Mouse (Mus musculus) ovary, postnatal 36 days (tissue): Measurements from ENCODE around the gene Itpr1.

Source experiments
- DNase-seq: peaks from one replicate; pipeline ENCODE4 v3.0.0; 2022; ENCODE audit warnings: low spot score, mixed read lengths

Itpr1 gene

GRCm38 (mm10) chr6:108240754-108241153, 27.9 kb downstream of the Itpr1 start:
- no peak for DNase-seq

GRCm38 (mm10) chr6:108244571-108244970, 31.7 kb downstream of the Itpr1 start:
- DNase-seq, result no peak

GRCm38 (mm10) chr6:108246369-108247085, 33.6 kb downstream of the Itpr1 start:
- DNase-seq, result no peak

GRCm38 (mm10) chr6:108247211-108247610, 34.3 kb downstream of the Itpr1 start:
- no peak for DNase-seq

GRCm38 (mm10) chr6:108248519-108248918, 35.6 kb downstream of the Itpr1 start:
- no peak for DNase-seq

GRCm38 (mm10) chr6:108249031-108249917, 36.4 kb downstream of the Itpr1 start:
- no peak for DNase-seq

- DNase-seq, result no peak
Observed at GRCm38 (mm10) chr6:108249918-108250225, 37.0 kb downstream of the Itpr1 start.

- no peak for DNase-seq
Observed at GRCm38 (mm10) chr6:108250416-108250815, 37.5 kb downstream of the Itpr1 start.

GRCm38 (mm10) chr6:108252565-108253360, 39.9 kb downstream of the Itpr1 start:
- no peak for DNase-seq

- DNase-seq, result no peak
Observed at GRCm38 (mm10) chr6:108254132-108255064, 41.5 kb downstream of the Itpr1 start.

GRCm38 (mm10) chr6:108255880-108256279, 43.0 kb downstream of the Itpr1 start:
- DNase-seq, result no peak

GRCm38 (mm10) chr6:108257225-108257624, 44.3 kb downstream of the Itpr1 start:
- DNase-seq, result no peak

- DNase-seq, result no peak
Observed at GRCm38 (mm10) chr6:108258631-108259030, 45.7 kb downstream of the Itpr1 start.

- DNase-seq, result no peak
Observed at GRCm38 (mm10) chr6:108259671-108260070, 46.8 kb downstream of the Itpr1 start.

- DNase-seq, result no peak
Observed at GRCm38 (mm10) chr6:108261506-108261905, 48.6 kb downstream of the Itpr1 start.

GRCm38 (mm10) chr6:108264164-108264563, 51.3 kb downstream of the Itpr1 start:
- no peak for DNase-seq

GRCm38 (mm10) chr6:108273451-108273850, 60.6 kb downstream of the Itpr1 start:
- DNase-seq, result no peak

- DNase-seq, result no peak
Observed at GRCm38 (mm10) chr6:108274364-108275084, 61.6 kb downstream of the Itpr1 start.

- no peak for DNase-seq
Observed at GRCm38 (mm10) chr6:108276880-108277507, 64.1 kb downstream of the Itpr1 start.
